Mouse (Mus musculus): ENCODE measurements around the gene Gm11273.
"Not testable (repeated sequence)": the region's sequence is repeated elsewhere in the genome, so short reads cannot be mapped to it uniquely, and the experiment has no call there.

Gene Gm11273

DNA sequence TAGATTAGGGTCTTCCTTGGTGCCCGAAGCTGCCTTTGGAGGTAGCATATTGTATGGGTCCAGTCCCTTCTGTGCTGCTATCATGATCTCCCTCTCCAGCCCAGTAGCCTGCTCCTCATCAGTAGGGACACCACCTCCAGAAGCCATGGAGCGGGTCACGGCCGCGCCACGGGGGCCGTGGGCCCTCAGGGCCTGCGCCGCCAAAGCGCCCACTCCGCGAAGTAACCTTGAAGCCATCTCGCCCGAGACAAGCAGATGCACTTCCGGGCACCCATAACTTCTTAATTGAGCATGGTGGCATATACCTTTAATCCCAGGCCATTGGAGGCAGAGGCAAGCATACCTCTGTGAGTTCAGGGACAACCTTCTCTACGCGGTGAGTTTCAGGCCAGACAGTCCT lies at the start of gene Gm11273:
Gene Gm11273 (minus strand): TSS at position 237 of the 400 bp plus-strand sequence.
- not testable (repeated sequence) for DNase-seq

DNA sequence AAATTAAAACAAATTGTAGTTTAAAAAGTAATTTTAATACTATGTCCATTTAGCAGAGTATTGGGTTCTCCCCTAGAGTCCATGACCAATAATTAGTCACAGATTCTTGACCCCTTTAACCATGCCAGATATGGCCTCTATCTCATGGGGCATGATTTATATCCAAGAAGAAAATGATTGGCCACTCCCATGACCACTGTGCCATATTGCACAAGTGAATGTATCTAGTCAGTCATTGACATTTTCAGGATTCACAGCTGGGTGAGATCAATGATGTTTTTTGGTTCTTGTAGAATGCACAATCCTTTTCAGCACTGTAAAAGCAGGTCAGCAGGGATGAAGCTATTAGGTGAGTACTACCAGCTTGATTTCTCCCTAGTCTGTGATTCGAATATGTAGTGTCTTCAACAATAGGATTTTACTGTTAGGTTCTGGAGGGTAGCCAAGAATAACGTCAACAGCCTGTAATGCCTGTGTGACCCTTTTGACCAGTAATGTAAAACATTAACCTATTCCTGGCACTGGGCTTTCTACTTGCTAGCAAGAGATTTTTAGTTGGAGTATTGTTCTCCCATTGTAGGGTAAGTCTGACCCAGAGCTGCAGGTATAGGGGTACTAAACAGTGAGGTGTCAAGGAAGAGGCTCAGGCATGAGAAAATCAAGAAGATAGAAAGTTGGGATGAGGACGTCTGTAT lies 49.3 kb upstream of the Gm11273 start:
- DNase-seq = no peak

DNA sequence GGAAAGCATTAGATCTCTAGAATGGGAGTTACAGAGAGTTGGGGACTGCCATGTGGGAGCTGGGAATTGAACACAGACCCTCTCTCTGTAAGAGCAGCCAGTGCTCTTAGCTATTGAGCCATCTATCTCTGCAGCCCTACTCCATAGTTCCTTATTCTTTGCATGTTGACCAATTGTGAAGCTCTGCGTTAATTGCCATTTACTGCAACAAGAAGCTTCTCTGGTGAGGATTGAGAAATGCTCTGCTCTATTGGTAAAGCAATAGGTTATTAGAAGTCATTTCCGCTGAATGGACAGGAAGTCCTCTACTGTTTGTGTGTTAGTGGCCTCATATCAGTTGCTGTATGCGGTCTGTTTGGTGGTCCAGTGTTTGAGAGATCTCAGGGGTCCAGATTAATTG lies 48.3 kb upstream of the Gm11273 start:
- no peak for DNase-seq

DNA sequence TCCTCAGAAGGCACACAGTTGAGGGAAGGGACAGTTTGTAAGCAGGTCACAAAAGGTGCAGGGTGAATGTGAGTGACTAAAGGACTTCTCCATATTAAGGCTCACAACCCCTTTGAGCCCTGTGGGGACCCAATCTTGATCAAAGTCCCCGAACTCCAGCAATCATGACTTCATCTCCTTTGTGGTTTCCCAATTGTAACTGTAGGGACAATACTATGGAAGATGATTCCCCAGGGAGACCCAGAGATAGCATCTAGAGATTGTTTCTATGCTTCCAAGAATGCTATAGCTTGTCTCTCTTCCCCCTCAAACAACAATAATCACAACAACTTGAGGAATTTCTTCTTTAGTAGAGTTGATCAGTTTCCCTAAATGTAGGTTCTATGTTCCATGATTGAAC lies 41.5 kb upstream of the Gm11273 start, which contains the start of gene Olfr1366:
Gene Olfr1366 (minus strand): TSS at position 101 of the 400 bp plus-strand sequence.
- no peak for DNase-seq

DNA sequence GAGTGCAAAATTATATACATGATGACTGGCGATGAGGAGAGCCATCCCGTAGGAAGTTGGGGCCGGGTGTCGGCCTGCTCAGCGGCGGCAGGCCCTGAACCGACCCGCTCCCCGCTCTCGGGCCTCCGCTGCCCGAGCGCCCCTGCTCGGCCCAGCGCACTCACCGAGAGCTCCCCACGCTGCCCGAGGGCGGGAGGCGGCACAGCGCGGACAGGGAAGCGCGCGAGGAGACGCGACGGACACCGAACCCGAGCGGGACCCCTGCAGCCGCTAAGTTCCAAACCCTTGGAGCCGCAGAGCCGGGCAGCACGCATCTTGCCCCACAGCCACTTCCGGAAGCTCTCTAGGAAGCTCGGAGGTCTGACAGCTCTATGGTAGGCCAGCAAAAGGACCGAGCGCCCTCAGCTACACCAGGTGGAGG lies 29.6 kb upstream of the Gm11273 start, which contains the start of gene Zkscan8:
Gene Zkscan8 (minus strand): TSS at position 340 of the 421 bp plus-strand sequence.
- peak; percentile 94 for DNase-seq

DNA sequence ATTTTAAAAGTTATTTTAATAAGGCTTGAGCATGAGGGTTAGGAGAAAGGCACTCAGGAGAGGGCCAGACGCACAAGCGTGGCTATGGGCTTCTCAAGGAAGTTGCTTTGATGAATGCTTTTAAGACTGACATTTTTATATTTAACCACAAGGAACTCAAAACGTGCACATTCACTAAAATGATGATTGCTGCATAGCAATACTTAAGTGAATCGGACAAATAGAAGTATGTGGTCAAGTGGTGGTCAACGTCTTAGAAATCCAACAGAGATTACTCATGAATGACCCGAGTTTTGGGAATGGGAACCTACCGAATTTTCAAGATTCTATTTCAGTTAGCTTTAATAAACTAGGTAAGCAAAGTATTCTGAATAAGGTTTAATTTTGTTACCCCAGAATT lies 28.9 kb upstream of the Gm11273 start:
- DNase-seq = no peak

DNA sequence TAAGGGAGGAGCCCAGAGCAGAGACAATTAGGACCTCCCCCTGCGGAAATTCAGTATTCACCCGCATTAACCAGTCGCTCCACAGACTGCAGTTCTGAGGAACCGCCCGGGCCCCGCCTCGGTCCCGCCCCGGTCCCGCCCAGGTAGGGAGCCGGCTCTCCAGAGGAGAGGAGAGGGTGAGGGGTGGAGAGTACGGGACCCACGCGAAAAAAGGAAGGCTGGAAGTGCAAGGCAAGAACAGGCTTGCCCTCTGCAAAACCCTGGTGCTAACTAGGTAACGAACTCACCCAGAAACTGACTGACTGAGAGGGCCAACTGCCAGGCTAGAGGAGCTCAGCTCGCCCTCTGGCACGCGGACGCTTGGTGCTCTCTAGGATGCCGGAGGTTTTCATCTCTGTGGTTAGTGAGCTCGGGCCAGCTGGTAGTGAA lies 5.0 kb upstream of the Gm11273 start:
- peak; percentile 92 for DNase-seq

DNA sequence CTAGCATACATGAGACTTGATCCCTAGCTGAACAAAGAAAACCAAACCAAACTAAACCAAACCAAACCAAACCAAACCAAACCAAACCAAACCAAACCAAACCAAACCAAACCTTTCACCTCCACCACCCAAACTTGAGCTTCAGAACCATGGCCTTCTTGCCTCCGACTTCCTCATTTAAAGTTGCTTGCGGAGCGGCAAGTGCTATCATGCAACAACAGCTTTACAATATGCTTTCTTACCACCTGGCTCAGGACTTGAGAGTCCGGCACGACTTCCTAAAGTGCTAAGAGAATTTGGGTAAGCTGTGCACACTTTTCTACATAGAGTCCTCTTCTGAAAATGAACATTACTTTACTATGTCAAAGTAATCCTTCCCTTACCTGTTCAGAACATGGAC lies 1.1 kb upstream of the Gm11273 start:
- no peak for DNase-seq

DNA sequence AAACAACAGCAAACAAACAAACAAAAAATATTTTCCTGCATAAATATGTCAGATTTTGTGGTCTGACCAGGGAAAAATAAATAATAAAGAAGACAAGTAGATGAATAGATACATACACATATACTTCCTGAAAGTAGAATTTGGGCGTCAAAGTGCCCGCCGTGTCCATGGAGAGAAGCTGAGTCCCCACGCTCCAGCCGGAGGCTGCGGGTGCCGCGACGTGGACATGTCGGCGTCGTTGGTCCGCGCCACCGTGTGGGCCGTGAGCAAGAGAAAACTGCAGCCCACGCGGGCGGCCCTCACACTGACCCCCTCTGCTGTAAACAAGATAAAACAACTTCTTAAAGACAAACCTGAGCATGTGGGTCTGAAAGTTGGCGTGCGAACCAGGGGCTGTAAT lies 6.1 kb downstream of the Gm11273 start, which contains the start of gene AK157302:
Gene AK157302 (plus strand): TSS at position 144 of the 400 bp plus-strand sequence.
- no peak for DNase-seq

DNA sequence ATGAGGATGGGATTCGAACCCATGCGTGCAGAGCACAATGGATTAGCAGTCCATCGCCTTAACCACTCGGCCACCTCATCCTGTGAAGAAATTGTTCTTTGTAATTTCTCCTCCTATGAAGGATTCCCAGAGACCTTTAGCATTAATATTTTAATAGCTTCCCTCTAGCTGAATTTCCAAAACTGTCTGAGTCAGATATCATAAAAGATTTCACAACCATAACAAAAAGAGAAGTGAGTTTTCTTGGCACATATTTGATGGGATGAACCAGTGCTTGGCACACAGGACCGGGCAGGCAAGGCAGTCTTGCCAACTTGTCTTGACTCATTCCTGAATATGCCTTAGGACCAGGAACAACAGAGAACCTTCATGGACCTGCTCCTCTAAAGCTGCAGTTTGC lies 8.4 kb downstream of the Gm11273 start:
- DNase-seq = no peak

DNA sequence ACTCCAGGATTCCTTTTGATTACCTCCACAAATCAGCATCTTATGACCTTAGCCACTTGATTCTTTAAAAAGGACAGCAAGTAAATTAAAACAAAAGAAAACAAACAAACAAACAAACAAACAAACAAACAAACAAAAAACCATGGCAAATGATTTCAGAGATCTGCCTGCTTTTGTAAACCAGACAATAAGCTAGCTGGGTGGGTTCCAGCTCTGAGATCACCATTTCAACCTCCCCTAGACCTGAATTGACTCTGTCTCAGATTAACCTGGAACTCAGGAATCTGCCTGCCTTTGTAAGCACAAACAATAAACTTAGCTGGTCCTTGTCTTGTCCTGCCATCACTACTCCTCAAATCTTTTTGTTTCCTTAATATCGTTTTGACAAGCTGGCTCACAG lies 14.3 kb downstream of the Gm11273 start:
- DNase-seq = no peak

DNA sequence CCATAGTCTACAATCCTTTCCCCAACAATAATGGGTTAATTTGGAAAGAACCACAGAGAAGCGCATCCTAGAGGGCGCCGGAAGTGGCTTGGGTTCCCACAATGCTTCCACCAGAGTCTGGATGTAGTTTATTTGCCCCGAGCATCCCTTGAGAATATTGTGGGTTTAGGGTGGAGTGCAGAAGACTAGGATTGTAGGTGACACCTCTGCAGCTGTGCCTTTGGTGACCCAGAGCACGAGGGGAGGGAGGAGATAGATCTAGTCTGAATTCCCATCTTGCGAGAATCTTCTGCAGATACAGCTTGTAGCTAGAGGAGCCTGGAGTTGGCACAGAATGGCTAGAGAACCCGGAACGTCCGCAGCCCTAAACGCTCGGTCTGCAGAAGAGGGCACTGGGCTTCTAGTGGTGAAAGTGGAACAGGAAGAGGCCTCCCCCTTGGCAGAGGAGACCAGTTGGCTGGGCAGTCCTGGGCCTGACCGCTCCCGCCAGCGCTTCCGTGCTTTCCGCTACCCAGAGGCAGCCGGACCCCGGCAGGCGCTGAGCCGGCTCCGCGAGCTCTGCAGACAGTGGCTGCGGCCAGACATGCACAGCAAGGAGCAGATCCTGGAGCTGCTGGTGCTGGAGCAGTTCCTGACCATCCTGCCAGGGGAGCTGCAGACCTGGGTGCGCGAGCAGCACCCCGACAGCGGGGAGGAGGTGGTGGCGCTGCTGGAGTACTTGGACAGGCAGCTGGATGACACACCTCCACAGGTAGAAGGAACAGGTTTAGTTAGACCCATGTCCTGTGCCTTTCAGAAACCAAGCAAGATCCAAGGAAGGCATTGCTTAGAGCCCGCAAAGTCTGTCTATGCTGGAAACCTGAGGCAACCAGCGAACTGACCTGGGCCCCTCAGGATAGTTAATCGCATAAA lies 22.2 kb downstream of the Gm11273 start, which contains the start of the genes Zkscan4 and Gm10065:
Gene Zkscan4 (plus strand): TSS at position 149 of the 912 bp plus-strand sequence.
Gene Gm10065 (minus strand): TSS at position 683 of the 912 bp plus-strand sequence.
- peak; percentile 91 for DNase-seq

DNA sequence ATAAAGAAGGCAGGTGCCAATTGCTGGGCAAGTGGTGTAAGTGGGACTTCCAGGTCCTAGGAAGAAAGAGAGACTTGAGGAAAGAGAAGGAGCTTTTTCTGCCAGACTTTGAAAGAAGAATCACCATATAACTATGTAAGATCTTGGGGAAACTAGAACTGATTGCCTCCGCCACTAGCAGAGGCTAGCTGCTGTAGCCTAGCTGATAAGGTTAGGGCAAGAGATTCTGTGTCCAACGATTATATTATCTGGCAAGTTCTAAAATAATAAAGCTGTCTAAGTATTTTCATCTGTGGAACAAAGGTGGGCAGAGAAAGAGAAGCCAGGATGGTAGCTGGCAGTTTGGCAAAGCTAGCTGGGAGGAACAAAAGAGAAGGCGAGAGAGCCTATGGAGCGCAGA lies 28.8 kb downstream of the Gm11273 start:
- DNase-seq = no peak

DNA sequence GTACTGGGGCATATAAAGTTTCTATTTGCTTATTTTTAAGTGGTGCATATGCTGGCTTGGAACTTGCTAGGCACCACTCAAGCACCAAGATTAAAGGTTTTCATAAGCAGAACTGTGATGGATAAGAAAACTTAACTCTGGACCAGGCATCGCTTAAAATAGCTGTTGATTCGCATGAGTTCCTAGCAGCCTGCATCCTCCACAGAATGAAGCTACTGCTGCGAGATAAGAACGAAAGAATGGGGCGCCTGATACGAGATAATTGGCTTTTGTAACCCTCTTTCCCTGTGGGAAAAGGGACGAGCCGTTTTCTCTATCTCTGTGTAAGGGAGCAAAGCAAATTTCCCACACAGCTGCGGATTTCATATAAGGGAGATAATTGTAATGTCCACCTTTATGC lies 32.1 kb downstream of the Gm11273 start:
- peak; percentile 12 for DNase-seq

DNA sequence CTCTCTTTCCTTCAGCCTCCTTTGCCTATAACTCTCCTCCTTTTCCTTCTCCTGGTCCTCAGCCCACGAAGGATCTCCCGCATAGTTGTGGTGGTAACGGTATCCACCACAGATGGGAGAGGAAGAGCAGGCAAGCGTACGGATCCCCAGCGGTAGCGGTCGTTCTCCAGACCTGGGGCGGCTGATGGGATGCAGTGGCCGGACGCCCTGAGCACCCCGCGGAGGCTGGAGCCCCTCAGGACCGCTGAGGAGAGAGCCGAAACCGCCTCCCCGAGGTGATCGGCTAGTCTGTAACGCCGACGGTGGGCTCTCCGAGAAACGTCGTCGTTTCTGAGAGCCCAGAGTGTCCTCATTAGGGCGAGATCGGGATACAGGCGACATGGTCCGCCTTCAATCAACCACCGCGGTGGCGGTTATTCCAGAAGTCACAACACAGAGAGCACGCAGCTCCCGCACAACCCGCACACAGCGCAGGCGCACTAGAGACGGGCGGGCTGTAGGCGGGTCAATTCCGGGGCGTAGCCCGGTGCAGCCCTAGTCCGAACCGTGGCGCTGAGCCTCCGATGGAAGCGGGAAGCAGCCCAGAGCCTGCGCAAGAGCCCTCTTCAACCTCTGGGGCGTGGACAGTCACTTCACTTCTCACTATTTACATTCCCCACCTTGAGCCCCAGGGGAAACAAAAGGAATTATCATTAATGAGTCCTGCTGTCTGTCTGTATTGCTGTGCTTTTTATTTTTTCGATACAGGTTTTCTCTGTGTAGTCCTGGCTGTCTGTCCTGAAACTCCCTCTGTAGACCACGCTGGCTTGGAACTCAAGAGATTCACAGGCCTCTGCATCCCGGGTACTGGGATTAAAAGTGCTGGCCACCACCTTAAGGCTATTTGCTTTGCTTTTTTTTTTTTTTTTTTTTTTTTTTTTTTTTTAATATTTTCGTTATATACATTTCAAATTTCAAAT lies 32.9 kb downstream of the Gm11273 start, which contains the start of gene Nkapl:
Gene Nkapl (minus strand): TSS at position 449 of the 959 bp plus-strand sequence.
- DNase-seq = peak; percentile 93

DNA sequence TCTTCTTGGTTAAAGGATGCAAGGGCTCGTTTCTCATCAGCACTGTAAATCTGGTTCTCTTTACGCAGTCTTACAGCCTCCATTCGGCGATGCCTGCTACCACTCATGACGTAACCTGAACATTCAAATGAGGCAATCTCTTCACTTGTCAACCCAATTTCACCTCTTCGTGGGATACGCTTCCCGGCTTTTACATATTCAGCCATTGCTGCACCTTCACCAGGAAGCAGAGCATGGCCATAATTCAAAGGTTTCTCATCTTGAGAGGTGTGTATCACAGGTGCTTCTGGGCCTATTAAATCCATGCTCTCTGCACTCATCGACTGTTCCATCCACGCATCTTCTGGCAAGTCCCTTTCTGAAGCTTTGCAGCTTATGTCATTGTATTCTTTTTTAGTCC lies 33.9 kb downstream of the Gm11273 start:
- DNase-seq = no peak

DNA sequence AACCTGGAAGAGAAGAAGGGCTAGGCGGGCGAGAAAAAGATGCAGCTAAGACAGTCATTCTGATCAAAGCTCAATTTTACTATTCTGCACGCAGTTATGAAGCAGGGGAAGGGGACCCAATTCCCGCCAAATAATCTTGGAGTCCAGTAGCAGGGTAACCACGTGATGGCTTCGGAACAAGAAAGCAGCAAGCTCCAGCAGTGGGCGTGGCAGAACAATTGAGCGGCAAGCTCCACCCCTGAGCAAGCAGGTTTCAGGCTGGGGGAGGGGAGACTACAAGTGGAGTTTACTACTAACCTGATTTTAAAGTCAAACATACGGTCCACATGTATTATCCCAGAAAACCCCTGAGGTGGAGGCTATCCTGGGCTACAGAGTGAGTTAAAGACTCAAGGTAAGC lies 38.7 kb downstream of the Gm11273 start:
- not testable (repeated sequence) for DNase-seq

DNA sequence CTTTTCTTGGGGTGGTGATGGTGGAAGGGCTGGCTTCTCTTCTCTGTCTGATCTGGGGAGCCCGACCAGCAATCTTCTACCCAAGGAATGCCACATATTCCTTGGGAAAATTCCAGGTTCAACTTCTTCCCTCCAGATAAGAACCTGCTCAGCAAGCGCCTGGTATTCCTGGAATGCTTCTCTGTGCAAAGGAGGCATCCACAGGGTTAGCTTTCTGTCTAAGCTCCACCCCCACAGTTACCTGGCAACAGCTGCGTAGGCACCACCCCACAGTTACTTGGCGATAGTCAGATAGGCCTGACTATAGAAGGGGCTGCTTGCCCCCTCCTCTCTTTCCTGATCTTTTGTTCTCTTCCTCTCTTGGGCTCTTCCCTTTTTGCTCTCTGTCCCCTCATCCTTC lies 44.9 kb downstream of the Gm11273 start:
- DNase-seq = no peak

DNA sequence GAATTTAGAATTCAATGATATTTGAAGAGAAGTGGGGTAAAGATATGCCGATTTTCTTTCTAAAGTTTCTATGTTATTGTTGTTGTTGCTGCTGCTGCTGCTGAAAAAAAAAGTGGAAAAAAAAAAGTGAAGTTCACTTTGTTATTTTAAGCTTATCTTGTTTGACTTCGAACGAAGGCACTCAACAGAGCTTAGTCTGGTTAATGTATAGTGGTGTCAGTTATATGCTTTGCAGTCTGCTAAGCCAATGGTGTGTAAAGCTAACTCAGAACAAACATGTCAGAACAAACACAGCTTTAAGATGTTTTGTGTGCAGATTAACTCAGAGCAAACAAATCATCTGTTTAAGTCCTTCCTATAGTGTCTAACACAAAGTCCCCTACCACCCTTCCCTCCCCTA lies 47.1 kb downstream of the Gm11273 start:
- DNase-seq = no peak

DNA sequence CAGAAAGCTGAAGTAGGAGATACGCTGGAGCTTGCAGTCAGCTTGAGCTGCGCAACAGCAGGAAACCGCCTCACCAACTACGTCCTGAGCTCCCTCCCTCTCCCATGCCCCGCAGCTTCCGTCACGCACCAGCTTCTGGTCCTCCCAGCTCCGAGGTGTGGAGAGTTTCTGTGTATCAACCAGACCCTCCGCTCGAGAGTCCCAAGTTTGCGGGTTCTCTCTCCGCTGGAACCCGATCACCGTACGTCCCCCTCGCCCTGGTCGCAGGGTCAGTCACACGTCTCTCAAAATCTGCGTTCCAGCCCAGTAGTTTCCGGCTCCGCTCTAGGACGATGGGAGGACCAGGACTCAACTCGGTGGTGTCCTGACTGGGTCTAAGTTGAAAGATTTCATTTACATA lies 47.8 kb downstream of the Gm11273 start, which contains the start of gene Zscan26:
Gene Zscan26 (minus strand): TSS at position 282 of the 400 bp plus-strand sequence.
- peak; percentile 92 for DNase-seq

DNA sequence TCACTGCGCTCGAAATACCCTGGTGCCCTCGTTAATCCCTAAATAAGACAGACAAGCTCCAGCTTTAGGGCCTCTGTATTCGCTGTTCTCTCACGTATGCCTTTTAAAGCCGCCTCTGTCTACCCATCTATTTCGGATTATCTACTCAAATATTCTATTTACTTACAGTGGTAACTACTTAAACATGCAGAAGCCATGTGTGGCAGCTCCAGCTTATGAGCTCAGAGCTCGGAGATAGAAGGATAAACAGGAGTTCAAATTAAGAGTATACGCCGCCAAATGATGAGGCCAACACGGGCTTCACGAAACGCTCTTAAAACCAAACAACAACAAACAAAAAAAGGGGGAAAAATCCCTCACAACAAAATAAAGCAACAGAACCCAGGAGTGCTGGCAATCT lies 48.2 kb downstream of the Gm11273 start:
- no peak for DNase-seq
